Mouse (Mus musculus): ENCODE measurements around the gene Brpf3. TPM values are rescaled to one million over a fixed set of nuclear protein-coding genes. Genes with fewer than 3 reads are reported as not detected.

Brpf3 gene
- polyA plus RNA-seq, 1 experiment from 2014 or later = 67.4 TPM

GRCm38 (mm10) chr17:28816875-28817811 lies 16.3 kb downstream of the Brpf3 start:
- 92% methylated on average over 25 of the region's 25 CpGs for WGBS (ENCODE audit: insufficient replicate concordance)
- no peak overlapping the region for H3K9ac ChIP-seq
- H3K27me3 ChIP-seq (replicated peaks) = no peaks in the 10 kb centered on the region
- H3K27ac ChIP-seq = peak overlapping the region; percentile 67; the same call in 1 of the 2 replicates
- H3K4me1 ChIP-seq = peaks cover 60% of the 10 kb centered on the region
- no peaks in the 10 kb centered on the region for H3K9me3 ChIP-seq (replicated peaks)
- H3K4me2 ChIP-seq = no peak overlapping the region
- no peak overlapping the region for H3K4me3 ChIP-seq
- H3K36me3 ChIP-seq = peaks cover 99% of the 10 kb centered on the region
- ATAC-seq = no peak

GRCm38 (mm10) chr17:28820189-28820588 lies 19.3 kb downstream of the Brpf3 start:
- no peak overlapping the region for H3K9ac ChIP-seq
- H3K27me3 ChIP-seq (replicated peaks) = no peaks in the 10 kb centered on the region
- ATAC-seq = no peak
- H3K9me3 ChIP-seq (replicated peaks) = no peaks in the 10 kb centered on the region
- H3K4me2 ChIP-seq = no peak overlapping the region
- WGBS (ENCODE audit: insufficient replicate concordance) = 79% methylated on average over 2 of the region's 2 CpGs
- H3K4me3 ChIP-seq = no peak overlapping the region
- peaks cover 99% of the 10 kb centered on the region for H3K36me3 ChIP-seq
- peaks cover 69% of the 10 kb centered on the region for H3K4me1 ChIP-seq
- peak overlapping the region; percentile 98 for H3K27ac ChIP-seq

GRCm38 (mm10) chr17:28823004-28823745 lies 22.3 kb downstream of the Brpf3 start:
- Histone ChIP-seq H3K36me3 (peaks cover 100% of the 10 kb centered on the region), H3K27ac (peak overlapping the region; percentile 98), H3K4me1 (peaks cover 89% of the 10 kb centered on the region), H3K27me3 (replicated peaks) (no peaks in the 10 kb centered on the region), H3K4me2 (peak overlapping the region; percentile 73), H3K9ac (peak overlapping the region; percentile 81), H3K4me3 (peak overlapping the region; percentile 56), H3K9me3 (replicated peaks) (no peaks in the 10 kb centered on the region)
- ATAC-seq = peak; percentile 100
- 49% methylated on average over 13 of the region's 13 CpGs for WGBS (ENCODE audit: insufficient replicate concordance)

- Histone ChIP-seq H3K4me1 (peaks cover 89% of the 10 kb centered on the region), H3K27ac (peak overlapping the region; percentile 98), H3K36me3 (peaks cover 100% of the 10 kb centered on the region), H3K4me2 (peak overlapping the region; percentile 73), H3K9ac (peak overlapping the region; percentile 81), H3K9me3 (replicated peaks) (no peaks in the 10 kb centered on the region), H3K4me3 (peak overlapping the region; percentile 56), H3K27me3 (replicated peaks) (no peaks in the 10 kb centered on the region)
- 63% methylated on average over 11 of the region's 11 CpGs for WGBS (ENCODE audit: insufficient replicate concordance)
- no peak for ATAC-seq
These were observed 22.9 kb downstream of the Brpf3 start for GRCm38 (mm10) chr17:28823749-28824148.

GRCm38 (mm10) chr17:28824896-28825295 lies 24.0 kb downstream of the Brpf3 start:
- Histone ChIP-seq H3K36me3 (peaks cover 100% of the 10 kb centered on the region), H3K4me1 (peaks cover 97% of the 10 kb centered on the region), H3K9me3 (replicated peaks) (no peaks in the 10 kb centered on the region), H3K4me3 (peak overlapping the region; percentile 56), H3K27me3 (replicated peaks) (no peaks in the 10 kb centered on the region), H3K4me2 (peak overlapping the region; percentile 73), H3K27ac (peak overlapping the region; percentile 98), H3K9ac (peak overlapping the region; percentile 81)
- 58% methylated on average over 6 of the region's 6 CpGs for WGBS (ENCODE audit: insufficient replicate concordance)
- ATAC-seq = no peak

- no peak for ATAC-seq
- Histone ChIP-seq H3K4me3 (peak overlapping the region; percentile 56), H3K27ac (peak overlapping the region; percentile 98), H3K9me3 (replicated peaks) (no peaks in the 10 kb centered on the region), H3K36me3 (peaks cover 100% of the 10 kb centered on the region), H3K4me1 (peaks cover 98% of the 10 kb centered on the region), H3K4me2 (peak overlapping the region; percentile 73), H3K9ac (peak overlapping the region; percentile 81), H3K27me3 (replicated peaks) (no peaks in the 10 kb centered on the region)
- 82% methylated on average over 6 of the region's 6 CpGs for WGBS (ENCODE audit: insufficient replicate concordance)
These were observed 24.6 kb downstream of the Brpf3 start for GRCm38 (mm10) chr17:28825359-28826041.

- Histone ChIP-seq H3K4me1 (peaks cover 98% of the 10 kb centered on the region), H3K36me3 (peaks cover 100% of the 10 kb centered on the region), H3K9ac (peak overlapping the region; percentile 81), H3K27ac (peak overlapping the region; percentile 98), H3K27me3 (replicated peaks) (no peaks in the 10 kb centered on the region), H3K4me2 (peak overlapping the region; percentile 73), H3K9me3 (replicated peaks) (no peaks in the 10 kb centered on the region), H3K4me3 (peak overlapping the region; percentile 56)
- ATAC-seq = no peak
- 69% methylated on average over 8 of the region's 8 CpGs for WGBS (ENCODE audit: insufficient replicate concordance)
These were observed 26.9 kb downstream of the Brpf3 start for GRCm38 (mm10) chr17:28827665-28828231.

- Histone ChIP-seq H3K9ac (peak overlapping the region; percentile 81), H3K4me1 (peaks cover 100% of the 10 kb centered on the region), H3K9me3 (replicated peaks) (no peaks in the 10 kb centered on the region), H3K27ac (peak overlapping the region; percentile 98), H3K4me3 (peak overlapping the region; percentile 56), H3K36me3 (peaks cover 100% of the 10 kb centered on the region), H3K27me3 (replicated peaks) (no peaks in the 10 kb centered on the region), H3K4me2 (peak overlapping the region; percentile 73)
- WGBS (ENCODE audit: insufficient replicate concordance) = 28% methylated on average over 14 of the region's 14 CpGs
- ATAC-seq = peak; percentile 88
These were observed 28.2 kb downstream of the Brpf3 start for GRCm38 (mm10) chr17:28829120-28829519.

- Histone ChIP-seq H3K9me3 (replicated peaks) (no peaks in the 10 kb centered on the region), H3K4me2 (peak overlapping the region; percentile 73), H3K27ac (peak overlapping the region; percentile 98), H3K4me1 (peaks cover 96% of the 10 kb centered on the region), H3K27me3 (replicated peaks) (no peaks in the 10 kb centered on the region), H3K9ac (peak overlapping the region; percentile 81), H3K4me3 (no peak overlapping the region), H3K36me3 (peaks cover 100% of the 10 kb centered on the region)
- no peak for ATAC-seq
- WGBS (ENCODE audit: insufficient replicate concordance) = 74% methylated on average over 8 of the region's 8 CpGs
These were observed 30.2 kb downstream of the Brpf3 start for GRCm38 (mm10) chr17:28831065-28831464.

GRCm38 (mm10) chr17:28832040-28832439 lies 31.1 kb downstream of the Brpf3 start:
- H3K4me2 ChIP-seq = peak overlapping the region; percentile 73
- peaks cover 96% of the 10 kb centered on the region for H3K4me1 ChIP-seq
- H3K27ac ChIP-seq = peak overlapping the region; percentile 98

GRCm38 (mm10) chr17:28832875-28833274 lies 32.0 kb downstream of the Brpf3 start:
- H3K27me3 ChIP-seq (replicated peaks) = no peaks in the 10 kb centered on the region
- peaks cover 100% of the 10 kb centered on the region for H3K36me3 ChIP-seq
- H3K27ac ChIP-seq = peak overlapping the region; percentile 98
- H3K4me2 ChIP-seq = peak overlapping the region; percentile 73
- H3K4me3 ChIP-seq = peak overlapping the region; percentile 6; the same call in 1 of the 2 replicates
- H3K9me3 ChIP-seq (replicated peaks) = no peaks in the 10 kb centered on the region
- WGBS (ENCODE audit: insufficient replicate concordance) = 53% methylated on average over 3 of the region's 3 CpGs
- H3K9ac ChIP-seq = peak overlapping the region; percentile 70
- peak; percentile 79 for ATAC-seq
- H3K4me1 ChIP-seq = peaks cover 96% of the 10 kb centered on the region

More at GRCm38 (mm10) chr17:28832040-28832439, 31.1 kb downstream of the Brpf3 start:
- no peak overlapping the region for H3K4me3 ChIP-seq
- peaks cover 100% of the 10 kb centered on the region for H3K36me3 ChIP-seq
- H3K9me3 ChIP-seq (replicated peaks) = no peaks in the 10 kb centered on the region
- 83% methylated on average over 9 of the region's 9 CpGs for WGBS (ENCODE audit: insufficient replicate concordance)
- H3K9ac ChIP-seq = peak overlapping the region; percentile 70
- no peaks in the 10 kb centered on the region for H3K27me3 ChIP-seq (replicated peaks)
- no peak for ATAC-seq

Measured in liver, embryonic 12.5 days (tissue).